Mouse (Mus musculus) intestine, embryonic 15.5 days (tissue): ENCODE measurements around the gene Dpp6. TPM values are rescaled to one million over a fixed set of nuclear protein-coding genes. Genes with fewer than 3 reads are reported as not detected.

Experiments
- ATAC-seq: fragments of 200-750 bp; cut with Nextera tagmentation; 2 replicates; pipeline ENCODE4 v1.8.0; 2017; ENCODE audit warnings: moderate TSS enrichment, moderate library complexity
- H3K27ac ChIP-seq: fragments of 300-500 bp; sonication (generic); 2 replicates; pipeline ENCODE4 v1.5.1; 2015; ENCODE audit warnings: mild to moderate bottlenecking, inconsistent platforms
- H3K27me3 ChIP-seq: fragments of 300-500 bp; sonication (generic); replicated peaks from 2 replicates; pipeline ENCODE4 v1.6.1; 2015; ENCODE audit warnings: inconsistent platforms
- H3K36me3 ChIP-seq: fragments of 300-500 bp; sonication (generic); 2 replicates; pipeline ENCODE4 v1.6.1; 2015; ENCODE audit warnings: inconsistent platforms
- H3K4me1 ChIP-seq: fragments of 300-500 bp; sonication (generic); replicated peaks from 2 replicates; pipeline ENCODE4 v1.6.1; 2015; ENCODE audit warnings: inconsistent platforms
- H3K4me2 ChIP-seq: fragments of 300-500 bp; sonication (generic); replicated peaks from 2 replicates; pipeline ENCODE4 v1.6.1; 2015; ENCODE audit warnings: mild to moderate bottlenecking, inconsistent platforms
- H3K4me3 ChIP-seq: fragments of 300-500 bp; sonication (generic); replicated peaks from 2 replicates; pipeline ENCODE4 v1.5.1; 2015; ENCODE audit warnings: inconsistent platforms
- H3K9ac ChIP-seq: fragments of 300-500 bp; sonication (generic); 2 replicates; pipeline ENCODE4 v1.6.1; 2015; ENCODE audit warnings: inconsistent platforms
- H3K9me3 ChIP-seq: fragments of 300-500 bp; sonication (generic); 2 replicates; pipeline ENCODE4 v1.6.1; 2016; ENCODE audit warnings: inconsistent platforms
- WGBS: fragments of 180-500 bp; shearing (Covaris S2); methylation state at CpG from one replicate; pipeline ENCODE4 v1.1.7; 2015; 5-methylcytosine and 5-hydroxymethylcytosine counted together
- polyA plus RNA-seq: library from polyadenylated mRNA; unstranded; fragments of >200 nt; fragmentation: Nextera tagmentation; extraction: Ambion mirVana; gene quantifications from 2 replicates; pipeline ENCODE4 v1.2.1, GENCODE M21; 2015

Dpp6 gene
- polyA plus RNA-seq, 1 experiment from 2014 or later = 1.3 TPM

- no peaks in the 10 kb centered on the region for H3K36me3 ChIP-seq
- 75% methylated on average over 4 of the region's 4 CpGs for WGBS
- ATAC-seq = no peak
- no peaks in the 10 kb centered on the region for H3K4me1 ChIP-seq
- H3K4me2 ChIP-seq = no peak overlapping the region
- H3K4me3 ChIP-seq = no peak overlapping the region
- H3K27me3 ChIP-seq = no peaks in the 10 kb centered on the region
- no peak overlapping the region for H3K27ac ChIP-seq
- H3K9ac ChIP-seq = no peak overlapping the region
- H3K9me3 ChIP-seq = no peaks in the 10 kb centered on the region
Observed at GRCm38 (mm10) chr5:27184963-27185362, 368.0 kb downstream of the Dpp6 start.

GRCm38 (mm10) chr5:27191242-27191969 lies 374.4 kb downstream of the Dpp6 start:
- Histone ChIP-seq H3K36me3 (no peaks in the 10 kb centered on the region), H3K4me1 (no peaks in the 10 kb centered on the region), H3K4me2 (no peak overlapping the region), H3K9me3 (no peaks in the 10 kb centered on the region), H3K9ac (no peak overlapping the region), H3K27ac (no peak overlapping the region), H3K4me3 (no peak overlapping the region), H3K27me3 (no peaks in the 10 kb centered on the region)
- WGBS = 70% methylated on average over 5 of the region's 5 CpGs
- ATAC-seq = no peak

- no peak overlapping the region for H3K4me2 ChIP-seq
- H3K27me3 ChIP-seq = no peaks in the 10 kb centered on the region
- no peaks in the 10 kb centered on the region for H3K9me3 ChIP-seq
- 87% methylated on average over 3 of the region's 3 CpGs for WGBS
- ATAC-seq = no peak
- no peak overlapping the region for H3K4me3 ChIP-seq
- H3K4me1 ChIP-seq = no peaks in the 10 kb centered on the region
- H3K36me3 ChIP-seq = no peaks in the 10 kb centered on the region
- no peak overlapping the region for H3K27ac ChIP-seq
- H3K9ac ChIP-seq = no peak overlapping the region
Observed at GRCm38 (mm10) chr5:27194157-27194556, 377.2 kb downstream of the Dpp6 start.

- no peaks in the 10 kb centered on the region for H3K27me3 ChIP-seq
- no peaks in the 10 kb centered on the region for H3K4me1 ChIP-seq
- H3K27ac ChIP-seq = no peak overlapping the region
- no peak for ATAC-seq
- no peak overlapping the region for H3K9ac ChIP-seq
- WGBS = 44% methylated on average over 1 of the region's 1 CpGs
- H3K4me2 ChIP-seq = no peak overlapping the region
- no peaks in the 10 kb centered on the region for H3K9me3 ChIP-seq
- no peak overlapping the region for H3K4me3 ChIP-seq
- H3K36me3 ChIP-seq = no peaks in the 10 kb centered on the region
Observed at GRCm38 (mm10) chr5:27194975-27195374, 378.0 kb downstream of the Dpp6 start.

GRCm38 (mm10) chr5:27200581-27201341 lies 383.8 kb downstream of the Dpp6 start:
- Histone ChIP-seq H3K27ac (no peak overlapping the region), H3K9me3 (no peaks in the 10 kb centered on the region), H3K27me3 (no peaks in the 10 kb centered on the region), H3K36me3 (no peaks in the 10 kb centered on the region), H3K9ac (no peak overlapping the region), H3K4me3 (no peak overlapping the region), H3K4me1 (no peaks in the 10 kb centered on the region), H3K4me2 (no peak overlapping the region)
- ATAC-seq = no peak
- 49% methylated on average over 2 of the region's 2 CpGs for WGBS

GRCm38 (mm10) chr5:27203131-27203530 lies 386.1 kb downstream of the Dpp6 start:
- no peak for ATAC-seq
- no peak overlapping the region for H3K4me3 ChIP-seq
- no peak overlapping the region for H3K27ac ChIP-seq

GRCm38 (mm10) chr5:27204721-27205120 lies 387.7 kb downstream of the Dpp6 start:
- H3K4me1 ChIP-seq = no peaks in the 10 kb centered on the region
- no peaks in the 10 kb centered on the region for H3K27me3 ChIP-seq
- H3K4me3 ChIP-seq = no peak overlapping the region
- H3K27ac ChIP-seq = no peak overlapping the region
- no peak overlapping the region for H3K4me2 ChIP-seq
- H3K36me3 ChIP-seq = no peaks in the 10 kb centered on the region
- WGBS = 62% methylated on average over 3 of the region's 3 CpGs
- H3K9ac ChIP-seq = no peak overlapping the region
- no peaks in the 10 kb centered on the region for H3K9me3 ChIP-seq
- ATAC-seq = no peak

More at GRCm38 (mm10) chr5:27203131-27203530, 386.1 kb downstream of the Dpp6 start:
- Histone ChIP-seq H3K27me3 (no peaks in the 10 kb centered on the region), H3K36me3 (no peaks in the 10 kb centered on the region), H3K4me2 (no peak overlapping the region), H3K9me3 (no peaks in the 10 kb centered on the region), H3K4me1 (no peaks in the 10 kb centered on the region), H3K9ac (no peak overlapping the region)

GRCm38 (mm10) chr5:27205754-27206153 lies 388.8 kb downstream of the Dpp6 start:
- no peak for ATAC-seq
- no peak overlapping the region for H3K4me2 ChIP-seq
- H3K36me3 ChIP-seq = no peaks in the 10 kb centered on the region

GRCm38 (mm10) chr5:27206213-27206612 lies 389.2 kb downstream of the Dpp6 start:
- Histone ChIP-seq H3K27ac (no peak overlapping the region), H3K9me3 (no peaks in the 10 kb centered on the region), H3K4me3 (no peak overlapping the region), H3K36me3 (no peaks in the 10 kb centered on the region), H3K4me1 (no peaks in the 10 kb centered on the region), H3K4me2 (no peak overlapping the region), H3K9ac (no peak overlapping the region), H3K27me3 (no peaks in the 10 kb centered on the region)
- ATAC-seq = no peak
- 83% methylated on average over 7 of the region's 7 CpGs for WGBS

More at GRCm38 (mm10) chr5:27205754-27206153, 388.8 kb downstream of the Dpp6 start:
- no peak overlapping the region for H3K27ac ChIP-seq
- H3K4me3 ChIP-seq = no peak overlapping the region
- no peaks in the 10 kb centered on the region for H3K27me3 ChIP-seq
- WGBS = 81% methylated on average over 2 of the region's 2 CpGs
- no peaks in the 10 kb centered on the region for H3K4me1 ChIP-seq
- H3K9ac ChIP-seq = no peak overlapping the region
- H3K9me3 ChIP-seq = no peaks in the 10 kb centered on the region

GRCm38 (mm10) chr5:27220116-27220515 lies 403.1 kb downstream of the Dpp6 start:
- ATAC-seq = no peak
- no peaks in the 10 kb centered on the region for H3K4me1 ChIP-seq
- no peaks in the 10 kb centered on the region for H3K27me3 ChIP-seq
- H3K27ac ChIP-seq = no peak overlapping the region
- H3K4me3 ChIP-seq = no peak overlapping the region
- H3K9ac ChIP-seq = no peak overlapping the region
- H3K4me2 ChIP-seq = no peak overlapping the region
- WGBS = 72% methylated on average over 2 of the region's 2 CpGs
- no peaks in the 10 kb centered on the region for H3K9me3 ChIP-seq
- no peaks in the 10 kb centered on the region for H3K36me3 ChIP-seq

- H3K4me3 ChIP-seq = no peak overlapping the region
- H3K4me2 ChIP-seq = no peak overlapping the region
- H3K4me1 ChIP-seq = no peaks in the 10 kb centered on the region
- no peaks in the 10 kb centered on the region for H3K36me3 ChIP-seq
- H3K9ac ChIP-seq = no peak overlapping the region
- no peak for ATAC-seq
- WGBS = 81% methylated on average over 3 of the region's 3 CpGs
- H3K9me3 ChIP-seq = no peaks in the 10 kb centered on the region
- no peaks in the 10 kb centered on the region for H3K27me3 ChIP-seq
- no peak overlapping the region for H3K27ac ChIP-seq
Observed at GRCm38 (mm10) chr5:27242078-27242477, 425.1 kb downstream of the Dpp6 start.

GRCm38 (mm10) chr5:27243226-27243625 lies 426.2 kb downstream of the Dpp6 start:
- H3K4me3 ChIP-seq = no peak overlapping the region
- no peak overlapping the region for H3K4me2 ChIP-seq
- H3K36me3 ChIP-seq = no peaks in the 10 kb centered on the region
- no peak overlapping the region for H3K9ac ChIP-seq
- H3K27ac ChIP-seq = no peak overlapping the region
- 91% methylated on average over 1 of the region's 1 CpGs for WGBS
- H3K4me1 ChIP-seq = no peaks in the 10 kb centered on the region
- H3K27me3 ChIP-seq = no peaks in the 10 kb centered on the region
- ATAC-seq = no peak
- H3K9me3 ChIP-seq = no peaks in the 10 kb centered on the region

GRCm38 (mm10) chr5:27247793-27248192 lies 430.8 kb downstream of the Dpp6 start:
- no peaks in the 10 kb centered on the region for H3K36me3 ChIP-seq
- H3K4me1 ChIP-seq = no peaks in the 10 kb centered on the region
- H3K27me3 ChIP-seq = no peaks in the 10 kb centered on the region
- no peak overlapping the region for H3K4me3 ChIP-seq
- WGBS = 82% methylated on average over 3 of the region's 3 CpGs
- H3K9ac ChIP-seq = no peak overlapping the region
- H3K9me3 ChIP-seq = no peaks in the 10 kb centered on the region
- no peak overlapping the region for H3K4me2 ChIP-seq
- H3K27ac ChIP-seq = no peak overlapping the region
- ATAC-seq = no peak
